Mouse (Mus musculus): ENCODE measurements around the gene Sept6.

Sept6 gene

DNA sequence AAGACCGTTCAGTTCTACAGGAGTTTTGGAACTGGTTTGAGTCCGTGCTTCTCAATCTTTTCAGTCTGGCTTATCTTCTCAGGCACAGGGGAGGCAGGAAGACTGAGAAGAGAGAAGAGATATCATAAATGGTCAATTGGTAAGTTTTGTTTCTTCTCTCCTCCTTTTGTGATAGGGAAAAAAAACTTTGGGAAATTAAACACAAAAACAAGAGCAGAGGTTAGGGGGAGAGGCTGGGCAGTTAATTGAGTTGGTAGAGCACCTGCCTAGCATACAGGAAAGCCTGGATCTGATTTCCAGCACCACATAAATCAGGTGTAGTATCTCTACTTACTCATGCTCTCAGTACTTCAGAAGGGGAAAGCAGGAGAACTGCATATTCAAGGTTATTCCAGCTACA, at the start of gene Sept6:
Gene Sept6, minus strand, starts transcription at position 101 of the 400 bp plus-strand sequence.
- no peak for DNase-seq (ENCODE audit: extremely low read depth, low read depth, low spot score)

GRCm38 (mm10) chrX:37028378-37028777, 36.8 kb upstream of the Sept6 start:
- peak; percentile 54 for DNase-seq (ENCODE audit: extremely low read depth, low read depth, low spot score)

DNA sequence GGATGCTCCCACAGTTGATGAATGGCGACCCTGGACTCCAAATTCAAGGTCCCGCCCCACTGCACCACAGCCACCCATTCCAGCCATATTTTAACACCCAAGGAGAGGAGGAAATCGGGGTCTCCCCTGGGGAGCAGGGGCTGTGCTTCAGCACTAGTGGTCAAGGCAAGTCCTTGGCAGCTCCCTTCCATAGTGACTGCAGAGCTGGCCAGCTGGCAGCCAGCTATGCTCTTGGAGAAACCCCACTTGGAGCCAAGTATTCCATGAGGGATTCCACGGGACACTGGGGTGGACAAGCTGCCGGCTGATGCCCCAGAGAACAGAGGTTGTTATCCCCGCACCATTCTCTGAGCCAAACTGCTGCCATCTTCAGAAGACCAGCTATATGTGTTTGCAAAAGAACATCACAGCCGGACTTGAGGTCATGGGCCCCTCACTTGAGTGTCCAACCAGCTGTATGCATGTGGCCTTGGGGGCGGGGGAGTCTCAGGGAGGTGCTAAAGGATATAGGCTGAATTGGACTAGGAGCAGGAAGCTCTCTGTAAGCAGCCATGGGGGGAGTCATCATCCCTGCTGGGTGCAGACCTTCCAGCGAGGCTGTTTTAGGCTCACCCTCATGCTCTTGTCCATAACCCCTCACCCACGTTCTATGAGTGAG, 32.2 kb upstream of the Sept6 start:
- no peak for DNase-seq (ENCODE audit: extremely low read depth, low read depth, low spot score)

GRCm38 (mm10) chrX:37022690-37023089, 31.1 kb upstream of the Sept6 start:
- DNase-seq (ENCODE audit: extremely low read depth, low read depth, low spot score): no peak

DNA sequence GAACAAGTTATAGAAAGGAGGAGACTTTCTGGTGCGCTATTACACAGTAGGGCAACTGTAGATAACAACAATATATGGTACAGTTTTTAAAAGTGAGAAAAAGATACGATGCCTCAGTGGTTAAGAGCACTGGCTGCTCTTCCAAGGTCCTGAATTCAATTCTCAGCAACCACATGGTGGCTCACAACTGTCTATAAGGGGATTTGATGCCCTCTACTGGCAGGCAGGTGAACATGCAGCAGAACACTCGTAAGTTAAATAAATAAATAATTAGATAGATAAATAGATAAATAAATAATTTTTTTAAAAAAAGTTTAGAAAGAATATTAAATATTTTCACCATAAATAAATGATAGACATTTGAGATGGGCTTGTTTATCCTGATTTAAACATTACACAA, 27.5 kb upstream of the Sept6 start:
- no peak for DNase-seq (ENCODE audit: extremely low read depth, low read depth, low spot score)

DNA sequence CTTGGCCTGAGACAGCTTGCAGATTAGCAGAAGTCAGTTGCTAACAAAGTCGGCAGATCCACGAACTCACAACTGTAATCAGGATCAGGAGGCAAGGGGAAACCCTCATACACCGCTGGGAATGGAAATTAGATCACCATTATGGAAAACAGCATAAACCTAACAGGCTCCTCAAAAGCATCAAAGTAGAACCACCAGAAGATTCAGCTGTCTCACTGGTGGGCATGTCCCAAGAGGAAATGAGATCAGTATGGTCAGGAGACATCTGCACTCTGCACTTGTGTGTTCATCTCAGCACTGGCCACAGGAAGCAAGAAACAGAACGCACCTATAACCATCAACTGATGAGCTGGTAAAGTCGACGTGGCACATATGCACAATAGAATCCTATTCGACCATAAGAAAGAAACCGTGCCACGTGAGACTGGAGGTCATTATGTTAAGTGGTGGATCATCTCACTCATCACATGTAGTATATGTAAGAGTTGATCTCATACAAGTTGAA, 26.6 kb upstream of the Sept6 start:
- DNase-seq (ENCODE audit: extremely low read depth, low read depth, low spot score): no peak

GRCm38 (mm10) chrX:37013870-37014269, 22.3 kb upstream of the Sept6 start:
- DNase-seq (ENCODE audit: extremely low read depth, low read depth, low spot score): no peak

- no peak for DNase-seq (ENCODE audit: extremely low read depth, low read depth, low spot score)
These were observed 555 bp downstream of the Sept6 start for GRCm38 (mm10) chrX:36991039-36991438.

DNA sequence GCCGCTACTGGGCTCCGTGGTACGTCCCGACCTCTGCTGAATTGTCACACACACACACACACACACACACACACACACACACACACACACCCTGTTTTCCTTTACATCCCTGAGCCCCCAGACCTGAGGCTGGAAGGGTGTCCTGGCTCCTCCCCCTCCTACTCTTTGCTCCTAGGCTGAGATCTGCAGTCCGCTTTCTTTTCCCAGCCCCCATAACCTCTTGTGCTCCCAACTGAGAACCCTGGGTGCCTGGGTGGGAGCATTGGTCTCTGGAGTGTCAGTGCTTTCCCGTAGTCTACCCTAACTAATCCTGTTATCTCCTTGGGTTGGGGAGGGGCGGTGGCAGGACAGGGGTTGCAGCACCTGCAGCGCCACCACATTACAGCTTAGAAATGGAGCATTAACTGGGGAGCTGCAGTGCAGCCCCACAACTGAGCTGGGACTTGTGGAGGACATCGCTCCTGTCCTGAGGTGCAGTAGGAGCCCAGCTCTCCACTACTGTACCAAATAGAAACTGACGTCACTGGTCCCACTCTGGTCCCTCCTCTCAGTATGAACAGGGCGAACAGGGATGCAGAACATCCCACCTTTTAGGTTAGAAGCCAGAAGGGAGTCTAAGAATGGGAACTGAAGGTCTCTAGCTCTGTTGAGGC, 1.7 kb downstream of the Sept6 start:
- no peak for DNase-seq (ENCODE audit: extremely low read depth, low read depth, low spot score)

GRCm38 (mm10) chrX:36989234-36989751, 2.3 kb downstream of the Sept6 start:
- DNase-seq (ENCODE audit: extremely low read depth, low read depth, low spot score): no peak

GRCm38 (mm10) chrX:36988754-36989153, 2.8 kb downstream of the Sept6 start:
- no peak for DNase-seq (ENCODE audit: extremely low read depth, low read depth, low spot score)

DNA sequence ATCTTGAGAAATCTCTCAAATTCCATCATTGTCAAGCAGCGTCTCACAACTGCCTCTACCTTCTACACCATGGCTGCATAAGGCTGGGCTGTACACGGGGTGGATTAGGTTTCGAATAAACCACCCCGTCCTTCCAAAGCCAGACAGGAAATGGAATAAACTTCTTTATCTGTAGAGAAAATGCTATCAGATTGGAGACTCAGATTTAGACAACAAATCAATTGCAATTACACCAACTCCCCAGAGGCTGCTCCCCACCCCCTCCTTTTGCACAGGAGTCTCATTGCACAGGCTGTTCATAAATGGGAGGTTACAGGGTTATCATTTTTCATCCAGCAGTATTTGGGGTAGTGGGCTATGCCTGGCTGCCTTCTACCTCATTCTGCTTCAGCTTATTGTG, 3.7 kb downstream of the Sept6 start:
- no peak for DNase-seq (ENCODE audit: extremely low read depth, low read depth, low spot score)

GRCm38 (mm10) chrX:36985041-36985440, 6.6 kb downstream of the Sept6 start:
- DNase-seq (ENCODE audit: extremely low read depth, low read depth, low spot score): no peak

- DNase-seq (ENCODE audit: extremely low read depth, low read depth, low spot score): no peak
These were observed 7.8 kb downstream of the Sept6 start for GRCm38 (mm10) chrX:36983654-36984311.

DNA sequence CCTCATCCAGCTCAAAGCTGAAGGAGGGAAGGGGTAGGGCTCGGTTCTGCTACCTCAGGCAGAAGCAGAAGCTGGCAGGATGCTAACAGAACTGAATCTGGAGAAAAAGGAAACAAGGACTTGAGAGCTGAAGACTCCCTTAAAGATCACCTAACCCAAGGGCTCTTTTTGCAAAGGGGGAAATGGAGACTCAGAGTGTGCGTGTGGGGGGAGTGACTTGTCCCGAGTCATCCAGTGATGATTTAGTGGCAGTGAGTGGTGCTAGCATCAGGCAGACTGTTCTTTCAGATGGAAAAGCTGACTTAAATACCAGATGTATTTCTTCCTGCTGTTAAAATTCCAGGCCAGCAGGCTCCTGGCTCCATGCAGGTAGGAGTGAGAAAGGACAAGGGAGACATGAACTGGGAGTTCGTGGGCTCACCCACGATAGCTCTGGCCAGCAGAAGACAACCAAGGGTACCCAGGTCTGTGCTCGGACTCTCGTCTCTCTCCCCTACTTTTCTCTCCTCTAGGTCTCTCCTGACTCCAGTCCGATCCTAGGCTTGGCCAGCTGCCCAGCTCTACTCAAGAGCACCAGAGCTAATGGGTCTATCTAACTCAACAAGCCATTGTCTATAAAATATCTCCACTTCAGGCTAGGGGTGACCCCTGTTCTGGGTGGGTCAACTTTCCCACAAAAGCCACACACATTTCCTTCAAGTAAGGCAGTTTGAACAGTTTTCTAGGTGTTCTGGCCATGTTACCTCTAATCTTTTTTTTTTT, 8.5 kb downstream of the Sept6 start:
- DNase-seq (ENCODE audit: extremely low read depth, low read depth, low spot score): no peak

GRCm38 (mm10) chrX:36980563-36981187, 10.9 kb downstream of the Sept6 start:
- no peak for DNase-seq (ENCODE audit: extremely low read depth, low read depth, low spot score)

DNA sequence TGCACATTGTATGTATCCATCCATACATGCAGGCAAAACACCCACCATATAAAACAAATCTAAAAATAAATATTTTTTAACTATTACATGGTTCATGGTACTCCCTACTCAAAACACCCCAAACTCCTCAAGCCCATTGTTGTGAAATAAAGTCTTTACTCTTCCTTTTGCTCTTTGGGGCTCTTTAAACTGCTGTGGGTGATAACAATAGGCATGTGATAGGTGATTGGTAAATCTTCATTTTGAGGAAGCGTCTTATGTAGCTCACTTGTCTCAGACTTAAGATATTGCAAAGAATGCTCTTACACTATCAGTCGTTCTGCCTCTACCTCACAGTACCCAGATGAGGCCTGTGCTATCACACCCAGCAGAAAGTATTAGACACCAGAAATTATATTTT, 13.7 kb downstream of the Sept6 start:
- no peak for DNase-seq (ENCODE audit: extremely low read depth, low read depth, low spot score)

GRCm38 (mm10) chrX:36976980-36977379, 14.6 kb downstream of the Sept6 start:
- no peak for DNase-seq (ENCODE audit: extremely low read depth, low read depth, low spot score)

DNA sequence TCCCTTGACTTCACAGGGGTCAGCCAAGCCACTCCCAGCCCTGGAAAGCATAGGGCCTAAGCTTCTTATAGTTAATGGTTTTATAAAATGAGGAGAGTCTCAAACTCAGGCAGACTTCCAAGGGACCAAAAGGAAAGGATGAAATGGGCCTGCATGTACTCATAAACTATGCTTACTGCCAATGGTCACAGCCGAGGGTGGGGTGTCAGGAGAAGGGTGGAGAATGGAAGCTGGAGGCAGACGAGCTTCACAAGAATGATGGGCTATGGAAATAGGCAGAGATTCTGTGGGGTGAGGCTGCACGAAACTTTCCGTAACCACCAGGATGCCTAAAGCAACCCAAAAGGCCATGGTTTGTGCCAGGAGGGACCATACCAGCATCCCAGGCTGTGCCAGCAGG, 15.3 kb downstream of the Sept6 start:
- DNase-seq (ENCODE audit: extremely low read depth, low read depth, low spot score): no peak

DNA sequence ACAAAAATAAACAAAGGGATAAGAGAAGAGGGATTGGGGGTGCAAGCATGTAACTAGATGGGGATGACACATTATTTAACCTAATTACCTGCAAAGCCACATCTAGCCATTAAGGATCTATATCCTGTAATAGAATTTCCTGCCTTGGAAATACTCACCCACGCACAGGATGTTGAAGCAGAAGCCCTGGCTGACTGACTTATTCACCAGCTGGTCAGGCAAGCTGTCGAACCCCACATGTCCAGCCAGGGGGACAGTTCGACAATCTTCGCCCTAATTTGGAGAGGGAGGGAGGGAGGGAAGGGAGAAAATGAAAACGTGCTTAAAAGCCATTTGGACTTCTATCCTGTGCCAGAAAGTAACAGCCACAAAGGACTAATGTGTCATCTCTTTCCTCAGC, 16.7 kb downstream of the Sept6 start:
- DNase-seq (ENCODE audit: extremely low read depth, low read depth, low spot score): no peak

Measured in fat pad, adult 2 months (tissue).